In the genomic region with DNA sequence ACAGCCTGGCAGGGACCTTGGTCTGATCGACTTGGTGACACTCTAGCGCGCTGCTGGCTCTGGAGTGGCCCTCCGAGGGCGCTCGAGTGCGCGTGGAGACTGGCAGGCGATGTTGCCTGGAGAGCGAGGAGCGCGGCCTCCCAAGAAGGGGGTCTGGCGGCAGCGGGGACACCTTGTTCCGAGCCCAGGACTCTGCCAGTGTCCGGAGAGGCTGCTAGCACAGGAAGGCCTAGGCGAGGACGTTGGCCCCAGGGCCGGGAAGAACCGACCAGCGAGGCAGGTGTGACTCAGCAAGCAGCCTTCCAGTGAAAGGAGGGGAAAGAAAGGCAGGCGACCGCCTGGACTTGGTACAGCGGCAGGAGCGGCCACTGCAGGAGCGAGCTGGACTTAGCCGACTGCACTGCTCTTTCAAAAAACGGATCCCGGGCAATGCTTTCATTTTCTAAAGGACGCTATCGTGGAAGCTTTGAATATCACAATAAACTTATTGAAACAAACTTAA, we compare ENCODE assay signal across 8 mouse cellular contexts. TPM values are rescaled to one million over a fixed set of nuclear protein-coding genes. Genes with fewer than 3 reads are reported as not detected.
A peak's percentile ranks its signal among the peaks of the same experiment; 100 is the strongest.
DNase-seq lines count a peak whose midpoint lies in the region; ATAC-seq and TF ChIP-seq lines count a peak whose summit lies in the region.

No protein-coding gene starts in this region.

- peaks cover 7% of the 10 kb centered on the region for H3K36me3 ChIP-seq in E14TG2a.4 (ENCODE audit: insufficient read depth, low read length)
- H3K36me3 ChIP-seq in forebrain, embryonic 15.5 days = no peaks in the 10 kb centered on the region

- intact Hi-C loops in heart, postnatal 14 days (cut with DNase I) = loop anchor here (2.0 to 10.0 kb wide), 6 partner anchors 21 to 267 kb away; no protein-coding TSS in a partner anchor

- no peak for ATAC-seq in forebrain, embryonic 15.5 days (replicated peaks)

- H3K4me3 ChIP-seq in E14TG2a.4 (replicated peaks; ENCODE audit: low read length) = peak overlapping the region; percentile 82
- peak overlapping the region; percentile 49 for H3K4me3 ChIP-seq in forebrain, embryonic 15.5 days
- H3K4me3 ChIP-seq in layer of hippocampus, adult 2 months = peak overlapping the region; percentile 91
- peak overlapping the region; percentile 95 for H3K4me3 ChIP-seq in lung, adult 2 months (replicated peaks; ENCODE audit: extremely low read depth, low read depth, low read length)
- peak overlapping the region; percentile 69 for H3K4me3 ChIP-seq in olfactory bulb, adult 2 months (ENCODE audit: insufficient read depth, low read depth, low read length)

- peaks cover 81% of the 10 kb centered on the region for H3K27me3 ChIP-seq in E14TG2a.4 (ENCODE audit: insufficient read depth, low read length)
- H3K27me3 ChIP-seq in forebrain, embryonic 15.5 days = peaks cover 16% of the 10 kb centered on the region; the same call in 1 of the 2 replicates

- peak overlapping the region; percentile 58 for H3K9ac ChIP-seq in forebrain, embryonic 15.5 days (replicated peaks)

- TF ChIP-seq CTCF in E14TG2a.4 (conservative IDR thresholded peaks at IDR 0.05; ENCODE audit: low read length) = no peak
- TF ChIP-seq CTCF in layer of hippocampus, adult 2 months (conservative IDR thresholded peaks at IDR 0.05) = peak; percentile 75
- TF ChIP-seq CTCF in lung, adult 2 months (IDR thresholded peaks at IDR 0.05; ENCODE audit: insufficient read depth, low read length) = 0 out of 2 replicates have a peak, but pooled peaks have one; percentile 14
- TF ChIP-seq CTCF in olfactory bulb, adult 2 months (IDR thresholded peaks at IDR 0.05; ENCODE audit: insufficient read depth, low read depth, low read length) = peak; percentile 58

- DNase-seq in cerebellum, adult 11 months = peak; percentile 78
- DNase-seq in heart, postnatal 14 days = peak; percentile 83 to 85
- DNase-seq in layer of hippocampus, adult 2 months (ENCODE audit: low spot score in 2 of 2) = peak; percentile 76 to 81
- DNase-seq in lung, adult 2 months = peak; percentile 82
- peak; percentile 72 for DNase-seq in testis, postnatal 14 days (ENCODE audit: low spot score)

- peak overlapping the region; percentile 76 for H3K4me2 ChIP-seq in forebrain, embryonic 15.5 days (replicated peaks)

- H3K4me1 ChIP-seq in E14TG2a.4 (replicated peaks; ENCODE audit: low read depth, low read length) = peaks cover 65% of the 10 kb centered on the region
- peaks cover 48% of the 10 kb centered on the region for H3K4me1 ChIP-seq in forebrain, embryonic 15.5 days
- peaks cover 7% of the 10 kb centered on the region; the same call in 1 of the 2 replicates for H3K4me1 ChIP-seq in lung, adult 2 months (ENCODE audit: control insufficient read depth, insufficient read depth, low read length)
- peaks cover 17% of the 10 kb centered on the region for H3K4me1 ChIP-seq in olfactory bulb, adult 2 months (ENCODE audit: control insufficient read depth, insufficient read depth, low read length)

- TF ChIP-seq POLR2A in lung, adult 2 months (IDR thresholded peaks at IDR 0.05; ENCODE audit: borderline replicate concordance, extremely low read depth, low read depth, low read length) = 0 out of 2 replicates have a peak, but pooled peaks have one; percentile 4
- no peak for TF ChIP-seq POLR2A in olfactory bulb, adult 2 months (IDR thresholded peaks at IDR 0.05; ENCODE audit: insufficient read depth, low read depth, low read length)

- H3K27ac ChIP-seq in forebrain, embryonic 15.5 days (replicated peaks) = peak overlapping the region; percentile 90
- peak overlapping the region; percentile 92 for H3K27ac ChIP-seq in layer of hippocampus, adult 2 months
- peak overlapping the region; percentile 86 for H3K27ac ChIP-seq in olfactory bulb, adult 2 months (ENCODE audit: insufficient read depth, low read depth, low read length)

- WGBS in forebrain, embryonic 15.5 days = under 1% methylated on average over 31 of the region's 31 CpGs
- 1% methylated on average over 31 of the region's 31 CpGs for WGBS in lung, adult 2 months
- under 1% methylated on average over 31 of the region's 31 CpGs for WGBS in olfactory bulb, adult 2 months

- H3K9me3 ChIP-seq in E14TG2a.4 (ENCODE audit: low read length) = peaks cover 8% of the 10 kb centered on the region
- H3K9me3 ChIP-seq in forebrain, embryonic 15.5 days = no peaks in the 10 kb centered on the region

RNA-seq across cellular contexts. Expression of gene Gadd45g, which starts 1.6 kb away (rescaled TPM):
- polyA plus RNA-seq in forebrain, embryonic 15.5 days (2015; fragmentation: Nextera tagmentation; extraction: Ambion mirVana) = 145 and 167 TPM in 2 replicates
- total RNA-seq in heart, postnatal 14 days (2021) = 10 to 100 TPM; 31.7 to 32.6 TPM
- 10 to 100 TPM; 14.8 to 22.7 TPM for total RNA-seq in layer of hippocampus, adult 2 months (2021)
- polyA plus RNA-seq in lung, adult 2 months (2012; rRNA removed) = 43.5 and 60.1 TPM in 2 replicates
- polyA plus RNA-seq in olfactory bulb, adult 2 months (2012; ENCODE audit: insufficient read depth, insufficient read length, low replicate concordance, missing spikeins) = not detected in 2 replicates

RNA-seq across cellular contexts. Expression of gene Sema4d, which starts 54.5 kb away (rescaled TPM):
- 18.7 and 20.7 TPM in 2 replicates for polyA plus RNA-seq in forebrain, embryonic 15.5 days (2015; fragmentation: Nextera tagmentation; extraction: Ambion mirVana)
- 10 to 100 TPM; 78.3 to 78.4 TPM for total RNA-seq in heart, postnatal 14 days (2021)
- 10 to 100 TPM; 76.3 to 83.9 TPM for total RNA-seq in layer of hippocampus, adult 2 months (2021)
- 15.0 and 23.3 TPM in 2 replicates for polyA plus RNA-seq in lung, adult 2 months (2012; rRNA removed)
- 104 TPM in 1 of 2 replicates, not detected in the other for polyA plus RNA-seq in olfactory bulb, adult 2 months (2012; ENCODE audit: insufficient read depth, insufficient read length, low replicate concordance, missing spikeins)

Comparison
In these comparisons a context has a peak if more than half of its experiments do, and no peak if none do; other contexts are left out.
1. RNA of gene Gadd45g, which starts 1.6 kb away (polyA plus RNA-seq): 145 to 167 TPM in forebrain, embryonic 15.5 days and 43.5 to 60.1 TPM in lung, adult 2 months; not detected in olfactory bulb, adult 2 months; every median in the first group is over 10 times any median in the second.
2. Peak in every context shown above with its lines, with median percentiles within 50 percentile points of each other: H3K4me3 ChIP-seq, DNase-seq and H3K27ac ChIP-seq.